Comparison of ENCODE assay signal across 8 mouse cellular contexts in genomic region chr12:24493412-24493811, GRCm38 (mm10). TPM values are rescaled to one million over a fixed set of nuclear protein-coding genes. Genes with fewer than 3 reads are reported as not detected.
DNase-seq lines count a peak whose midpoint lies in the region; ATAC-seq lines count a peak whose summit lies in the region.

No protein-coding gene starts in this region.

- 47% methylated on average over 30 of the region's 30 CpGs for WGBS in heart, embryonic 13.5 days
- 60% methylated on average over 30 of the region's 30 CpGs for WGBS in limb, embryonic 13.5 days

- H3K9ac ChIP-seq in heart, embryonic 13.5 days, result peak overlapping the region; percentile 70
- peak overlapping the region; percentile 39; the same call in 1 of the 2 replicates for H3K9ac ChIP-seq in limb, embryonic 13.5 days

- no peak for ATAC-seq in heart, embryonic 13.5 days (ENCODE audit: extremely low read depth, insufficient number of reproducible peaks, low FRiP score, low TSS enrichment)
- ATAC-seq in limb, embryonic 13.5 days (ENCODE audit: low FRiP score, low read depth), result no peak

- H3K4me1 ChIP-seq in heart, embryonic 13.5 days, result no peaks in the 10 kb centered on the region
- H3K4me1 ChIP-seq in limb, embryonic 13.5 days, result no peaks in the 10 kb centered on the region

- peak overlapping the region; percentile 39 for H3K4me3 ChIP-seq in heart, embryonic 13.5 days
- H3K4me3 ChIP-seq in limb, embryonic 13.5 days, result peak overlapping the region; percentile 25

- peak; percentile 9 for DNase-seq in gastrocnemius, postnatal 14 days
- DNase-seq in gastrocnemius, postnatal 10 days, result no peak
- DNase-seq in MN1 (ENCODE audit: low spot score), result peak; percentile 32
- peak; percentile 17 to 23 for DNase-seq in natural killer cell, adult 2 months (ENCODE audit: low spot score in 2 of 2)
- DNase-seq in embryo, embryonic 10 days (ENCODE audit: low spot score), result no peak
- no peak for DNase-seq in layer of hippocampus, postnatal 36 days

- H3K27me3 ChIP-seq in heart, embryonic 13.5 days (replicated peaks), result no peaks in the 10 kb centered on the region
- H3K27me3 ChIP-seq in limb, embryonic 13.5 days, result no peaks in the 10 kb centered on the region

- no peaks in the 10 kb centered on the region for H3K36me3 ChIP-seq in heart, embryonic 13.5 days
- no peaks in the 10 kb centered on the region for H3K36me3 ChIP-seq in limb, embryonic 13.5 days

- intact Hi-C loops in gastrocnemius, postnatal 14 days (cut with DNase I; ENCODE audit: low total_unique reads), result no loop called here

- H3K9me3 ChIP-seq in heart, embryonic 13.5 days, result no peaks in the 10 kb centered on the region
- H3K9me3 ChIP-seq in limb, embryonic 13.5 days, result no peaks in the 10 kb centered on the region

- peak overlapping the region; percentile 61 for H3K4me2 ChIP-seq in heart, embryonic 13.5 days
- peak overlapping the region; percentile 40 for H3K4me2 ChIP-seq in limb, embryonic 13.5 days (replicated peaks)

- no peak overlapping the region for H3K27ac ChIP-seq in heart, embryonic 13.5 days (replicated peaks)
- no peak overlapping the region for H3K27ac ChIP-seq in limb, embryonic 13.5 days

RNA-seq across cellular contexts. Expression of gene Taf1b, which starts 4.7 kb away (rescaled TPM):
- 1 to 10 TPM; 6.4 to 6.9 TPM for total RNA-seq in gastrocnemius, postnatal 14 days (2021)
- total RNA-seq in gastrocnemius, postnatal 10 days (2021), result 10 to 100 TPM in 1 of 2 experiments, 1 to 10 TPM in 1; 7.2 to 10.6 TPM
- 21.7 and 25.5 TPM in 2 replicates for polyA plus RNA-seq in heart, embryonic 13.5 days (2015; fragmentation: Nextera tagmentation; extraction: Ambion mirVana)
- polyA plus RNA-seq in limb, embryonic 13.5 days (2015; fragmentation: Nextera tagmentation; extraction: Ambion mirVana), result 29.6 and 33.3 TPM in 2 replicates
- 10 to 100 TPM; 29.4 to 31.0 TPM for total RNA-seq in layer of hippocampus, postnatal 36 days (2021)

Comparison
In these comparisons a context has a peak if more than half of its experiments do, and no peak if none do; other contexts are left out.
1. DNase-seq: peak in gastrocnemius, postnatal 14 days (single experiment), MN1 (single experiment) and natural killer cell, adult 2 months (2 of 2); none in gastrocnemius, postnatal 10 days (single experiment), embryo, embryonic 10 days (single experiment) and layer of hippocampus, postnatal 36 days (0 of 2).